Mouse (Mus musculus) brain, adult 2 months (tissue): ENCODE data around the gene Vwa3b.
A peak's percentile ranks its signal among the peaks of the same experiment; 100 is the strongest.

ENCODE experiments used
- DNase-seq: peaks from one replicate; pipeline ENCODE4 v3.0.0; 2011; ENCODE audit warnings: low read depth, low spot score

Gene Vwa3b

DNA sequence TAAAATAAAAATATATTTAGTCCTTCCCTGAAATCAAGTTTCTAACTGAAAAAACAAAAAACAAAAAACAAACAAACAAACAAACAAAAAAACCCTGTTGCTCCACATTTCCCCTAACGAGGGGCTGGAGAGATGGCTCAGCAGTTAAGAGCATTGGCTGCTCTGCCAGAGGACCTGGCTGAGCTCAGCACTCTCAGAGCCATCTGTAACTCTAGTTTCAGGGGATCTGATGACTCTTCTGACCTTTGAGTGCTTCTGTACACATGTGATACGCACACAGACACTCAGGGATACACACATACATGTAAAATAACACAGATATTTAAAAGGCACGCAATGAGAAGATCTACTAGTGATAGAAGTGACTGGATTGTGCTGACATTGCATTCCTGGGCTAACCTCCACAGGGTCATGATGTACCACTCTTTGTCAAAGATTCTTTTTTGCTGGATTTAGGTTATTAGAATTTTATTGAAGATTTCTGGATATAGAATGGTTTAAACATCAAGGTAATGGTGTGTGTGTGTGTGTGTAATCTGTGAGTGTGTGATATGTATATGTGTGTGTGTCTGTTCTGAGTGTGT is 14.7 kb upstream of the Vwa3b start:
- DNase-seq = no peak

DNA sequence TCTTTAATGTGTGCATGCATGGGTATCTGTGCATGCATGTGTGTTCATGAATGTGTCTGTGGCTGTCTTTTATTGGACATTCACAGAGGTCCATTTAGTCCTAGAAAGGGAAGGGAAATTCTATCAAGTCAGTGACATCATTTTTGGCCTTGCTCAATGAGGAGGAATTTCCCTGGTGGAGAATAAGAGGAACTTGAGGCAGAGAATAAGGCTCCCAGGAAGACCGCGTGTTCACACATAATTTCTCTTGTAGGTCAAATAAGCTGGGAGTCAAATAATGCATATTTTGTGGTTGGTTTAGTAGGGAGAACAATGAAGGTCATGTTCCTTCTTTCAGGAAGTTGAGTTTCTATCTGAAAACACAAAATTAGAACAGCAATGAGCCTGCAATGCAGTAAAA is 13.4 kb upstream of the Vwa3b start:
- no peak for DNase-seq

DNA sequence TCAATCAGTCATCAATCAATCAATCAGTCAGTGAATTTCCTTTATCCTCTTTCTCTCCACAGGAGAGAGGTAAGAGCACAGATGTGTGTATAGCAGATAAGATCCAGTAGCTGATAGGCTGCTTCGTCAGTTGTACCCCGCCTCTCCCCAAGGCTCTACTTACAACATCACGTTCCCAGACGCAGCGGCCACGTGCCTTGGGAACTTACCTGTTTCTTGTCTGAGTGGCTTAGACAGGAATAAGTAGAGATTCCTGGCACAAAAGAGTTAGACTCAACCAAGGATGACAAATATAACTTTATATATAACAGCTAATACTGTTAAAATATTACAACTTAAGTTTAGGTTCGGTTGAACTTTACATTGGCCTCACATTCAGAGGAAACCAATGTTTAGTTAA is 12.7 kb upstream of the Vwa3b start:
- no peak for DNase-seq

DNA sequence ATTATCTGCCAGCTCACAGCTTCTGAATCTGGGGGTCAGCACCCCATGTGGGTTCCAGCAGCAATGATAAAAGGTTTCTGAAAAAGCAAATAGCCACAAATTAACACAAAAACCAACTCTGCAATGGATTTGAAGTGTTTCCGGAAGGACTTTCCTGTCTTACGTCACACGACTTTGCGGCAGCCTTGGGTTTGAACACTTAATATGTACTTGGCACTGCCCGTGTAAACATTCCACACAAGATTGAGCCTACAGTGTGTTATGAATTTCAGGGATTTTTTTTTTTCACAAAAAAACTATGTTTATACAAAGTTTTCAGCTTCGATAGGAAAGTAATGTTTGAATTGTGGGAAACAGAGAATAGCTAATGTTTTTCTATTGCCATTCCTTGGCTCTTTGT is 7.4 kb upstream of the Vwa3b start:
- DNase-seq = no peak

DNA sequence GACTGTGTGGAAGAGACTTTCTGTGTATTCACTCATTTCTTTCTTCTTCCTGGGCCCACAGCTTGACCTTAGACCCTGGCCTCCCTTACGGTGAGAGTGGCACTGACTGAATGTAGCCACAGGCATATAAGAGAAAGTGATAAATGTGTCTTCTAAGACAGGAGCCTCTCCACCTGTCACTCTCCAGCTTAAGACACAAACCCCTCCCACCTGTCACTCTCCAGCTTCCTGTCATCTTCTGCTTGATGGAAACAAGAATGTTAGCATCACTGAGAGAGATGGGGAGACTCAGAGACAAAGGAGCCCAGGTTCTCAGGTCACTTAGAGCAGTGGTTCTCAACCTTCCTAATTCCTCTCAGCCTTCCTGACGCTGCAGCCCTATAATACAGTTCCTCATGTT is 3.7 kb upstream of the Vwa3b start:
- no peak for DNase-seq

DNA sequence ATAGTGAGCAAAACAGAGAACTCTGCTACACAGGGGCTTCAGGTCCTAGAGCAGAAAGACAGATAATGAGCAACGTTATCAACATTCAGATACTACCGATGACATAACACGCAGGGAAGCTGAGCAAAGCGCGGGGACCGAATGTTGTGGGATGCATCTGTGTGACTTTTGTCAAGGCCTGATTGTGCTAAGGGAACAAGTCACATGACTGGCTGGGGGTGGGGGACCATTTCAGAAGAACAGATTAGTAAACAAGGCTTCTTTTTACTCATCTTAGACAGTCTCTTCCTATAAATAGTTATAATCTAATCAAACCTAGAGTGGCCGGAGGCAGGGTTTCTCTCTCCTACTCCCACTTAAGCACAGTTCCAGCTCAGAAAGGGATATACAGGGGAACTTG is 1.7 kb upstream of the Vwa3b start:
- DNase-seq = peak; percentile 78

DNA sequence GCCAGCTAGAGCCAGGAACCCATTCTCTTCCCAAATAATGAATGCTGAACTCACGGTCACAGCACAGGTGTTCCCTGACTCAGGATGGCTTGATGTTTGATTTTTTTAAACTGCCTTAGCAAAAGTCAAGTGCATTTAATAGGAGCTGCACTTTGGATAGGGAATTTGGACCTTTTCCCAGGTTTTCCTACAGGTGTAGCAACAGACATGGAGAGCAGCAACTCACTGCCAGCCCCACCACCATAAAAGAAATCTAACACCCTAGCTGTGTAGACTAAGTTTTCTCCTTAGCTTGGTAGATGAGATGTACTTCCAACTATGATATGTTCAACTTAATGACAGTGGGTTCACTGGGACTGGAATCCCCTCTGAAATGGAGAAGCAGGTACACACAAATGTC is 1.0 kb upstream of the Vwa3b start:
- DNase-seq = no peak

DNA sequence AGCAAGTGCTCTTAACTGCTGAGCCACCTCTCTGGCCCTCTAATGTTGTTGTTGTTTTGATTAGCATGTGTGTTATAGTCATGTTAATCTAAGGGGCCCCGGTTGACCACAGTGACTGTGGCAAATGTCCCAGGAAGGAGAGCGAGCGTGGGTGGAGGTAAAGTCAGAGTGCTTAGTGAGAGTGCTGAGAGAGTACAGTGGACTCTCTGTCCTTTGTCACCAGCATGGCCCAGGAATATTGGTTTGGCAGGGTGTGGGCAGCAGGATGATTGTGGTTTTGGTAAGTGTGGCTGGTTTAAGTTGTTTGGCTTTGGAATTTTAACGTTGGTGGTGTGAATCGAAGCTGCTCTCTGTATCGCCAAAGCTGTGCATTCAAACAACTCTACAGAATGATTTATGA is 470 bp downstream of the Vwa3b start:
- DNase-seq = no peak

DNA sequence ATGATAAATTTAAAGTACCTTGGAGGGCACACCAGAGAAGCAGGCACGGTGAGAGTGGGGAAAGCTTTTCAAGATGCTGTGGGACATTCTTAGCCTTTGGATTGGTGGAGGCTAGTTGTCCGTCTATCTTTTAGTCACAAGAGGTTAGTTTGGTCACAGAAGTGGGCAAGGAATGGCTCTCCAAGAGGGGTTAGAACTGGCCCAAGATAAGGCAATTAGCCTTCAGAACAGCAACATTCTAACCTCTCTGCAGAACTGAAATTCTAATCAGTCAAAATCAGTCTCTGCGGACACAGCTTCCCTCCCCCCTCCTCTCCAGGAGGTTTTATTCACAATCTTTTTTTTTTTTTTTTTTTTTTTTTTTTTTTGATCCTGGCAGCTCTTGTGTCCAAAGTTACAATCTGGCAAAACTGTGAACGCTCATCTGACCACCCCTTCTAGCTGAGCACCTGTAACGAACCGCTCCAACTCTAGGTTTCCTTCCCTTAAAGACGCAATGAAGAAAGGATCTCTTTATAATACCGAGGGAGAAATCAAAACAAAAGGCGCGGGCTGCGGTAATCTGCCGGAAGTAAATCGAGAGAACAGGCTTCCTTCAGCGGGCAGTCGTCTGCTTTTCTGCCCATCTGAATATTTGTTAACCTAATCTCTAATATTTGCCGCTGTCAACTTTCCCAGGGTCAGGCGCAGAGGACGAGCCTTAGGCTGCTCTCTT is 2.2 kb downstream of the Vwa3b start:
- DNase-seq = peak; percentile 17

DNA sequence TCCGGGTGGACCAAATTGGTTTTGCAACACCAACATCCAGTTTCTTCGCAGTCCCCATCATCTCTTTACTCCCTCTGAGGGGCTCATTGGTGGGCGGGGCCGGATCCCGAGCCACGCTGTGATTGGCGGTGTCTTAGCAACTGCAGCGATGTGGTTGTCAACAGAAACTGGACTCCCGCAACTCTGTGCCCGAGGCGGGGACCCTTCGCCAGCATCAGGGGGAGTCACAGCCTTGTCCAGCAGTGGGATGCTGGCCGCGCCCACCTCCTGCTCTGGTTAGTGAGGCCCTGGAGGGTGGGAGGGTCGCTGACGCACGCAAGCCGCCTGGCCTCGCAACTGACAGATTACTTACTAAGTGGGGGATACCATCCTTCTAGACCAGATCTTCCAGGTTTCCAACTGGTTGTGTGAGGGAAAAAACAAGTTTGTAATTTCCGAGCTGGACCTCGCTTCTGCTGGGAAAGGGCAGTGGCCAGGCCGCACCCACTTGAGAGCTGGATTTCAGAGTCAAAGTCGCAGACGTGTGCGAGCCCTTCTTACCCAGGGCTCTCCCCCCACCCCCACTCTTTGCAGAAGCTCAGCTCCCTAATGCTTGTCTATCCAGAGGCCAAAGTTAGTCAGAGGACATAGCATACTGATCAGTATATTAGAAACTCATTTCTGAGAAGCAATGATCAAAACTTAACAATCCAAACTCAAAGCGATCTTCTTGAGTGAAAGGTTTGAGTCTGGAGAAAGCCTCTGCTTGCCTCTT is 2.9 kb downstream of the Vwa3b start:
- peak; percentile 65 for DNase-seq

DNA sequence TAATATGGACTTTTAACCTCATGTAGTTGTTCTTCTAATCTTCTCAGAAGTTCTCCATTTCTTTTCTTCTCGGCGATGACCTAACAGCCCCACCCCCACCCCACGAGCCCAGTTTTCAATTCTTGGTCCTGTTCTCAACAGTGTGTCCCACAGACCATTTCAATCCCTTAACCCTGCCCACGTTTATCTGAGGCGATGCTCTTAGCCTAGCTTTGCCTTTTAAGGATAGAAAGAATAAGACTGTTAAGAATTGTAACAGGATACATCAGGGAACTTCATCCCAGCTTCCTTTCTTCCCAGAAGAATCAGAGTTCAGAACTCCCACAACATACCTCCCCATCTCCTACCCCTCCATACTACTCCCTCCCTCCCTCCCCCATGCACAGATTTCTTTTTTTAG is 3.5 kb downstream of the Vwa3b start:
- no peak for DNase-seq

DNA sequence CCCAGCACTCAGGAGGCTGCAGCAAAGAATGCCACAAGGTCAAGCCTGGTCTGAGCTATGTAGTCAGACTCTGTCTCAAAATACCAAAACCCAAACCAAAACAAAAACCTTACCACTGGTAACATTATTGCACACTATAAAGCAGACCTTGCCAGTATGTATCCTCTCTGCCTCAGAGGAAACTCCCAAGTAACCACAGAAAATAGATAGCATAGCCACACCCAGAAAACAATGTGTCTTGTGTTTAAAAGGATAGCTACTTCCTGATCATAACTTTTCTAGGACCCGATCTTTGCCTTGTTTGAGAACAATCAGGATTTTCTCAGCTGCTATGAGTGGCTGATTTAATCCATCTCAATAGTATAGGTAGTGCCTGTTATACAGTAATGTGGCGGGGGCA is 4.3 kb downstream of the Vwa3b start:
- DNase-seq = no peak

DNA sequence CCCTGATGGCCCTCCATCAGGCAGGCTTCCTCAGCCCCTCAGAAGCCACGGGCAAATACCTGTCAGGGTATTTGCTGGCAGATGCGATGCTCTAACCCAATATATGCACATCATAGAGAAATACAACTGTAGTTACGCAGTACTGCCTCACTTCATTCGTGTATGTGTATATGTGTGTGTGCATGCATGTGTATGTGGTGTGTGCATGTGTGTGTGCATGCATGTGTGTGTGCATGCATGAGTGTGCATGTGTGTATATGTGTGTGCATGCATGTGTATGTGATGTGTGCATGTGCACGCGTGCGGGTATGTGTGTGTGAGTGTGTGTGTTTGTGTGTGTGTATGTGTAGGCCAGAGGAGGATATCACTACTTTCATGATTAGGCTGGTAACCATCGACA is 9.5 kb downstream of the Vwa3b start:
- DNase-seq = no peak

DNA sequence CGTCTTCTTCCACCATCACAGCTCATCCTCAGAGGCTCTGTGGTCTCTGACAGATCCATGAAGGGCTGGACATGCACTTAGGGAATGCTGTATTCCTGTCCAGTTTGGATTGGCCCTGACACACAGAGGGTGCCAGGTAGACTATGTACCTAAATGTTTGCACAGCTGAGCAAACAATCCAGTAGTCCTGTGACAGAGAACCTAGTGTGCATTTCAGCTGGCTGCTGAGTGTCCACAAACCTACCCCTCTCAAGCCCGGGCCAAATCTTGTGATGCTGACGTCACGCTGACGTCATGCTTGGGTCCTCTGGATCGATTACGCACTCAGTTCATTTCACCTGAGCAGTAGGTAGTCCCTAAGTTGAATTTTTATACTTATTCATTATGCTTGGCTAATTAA is 14.7 kb downstream of the Vwa3b start:
- no peak for DNase-seq

DNA sequence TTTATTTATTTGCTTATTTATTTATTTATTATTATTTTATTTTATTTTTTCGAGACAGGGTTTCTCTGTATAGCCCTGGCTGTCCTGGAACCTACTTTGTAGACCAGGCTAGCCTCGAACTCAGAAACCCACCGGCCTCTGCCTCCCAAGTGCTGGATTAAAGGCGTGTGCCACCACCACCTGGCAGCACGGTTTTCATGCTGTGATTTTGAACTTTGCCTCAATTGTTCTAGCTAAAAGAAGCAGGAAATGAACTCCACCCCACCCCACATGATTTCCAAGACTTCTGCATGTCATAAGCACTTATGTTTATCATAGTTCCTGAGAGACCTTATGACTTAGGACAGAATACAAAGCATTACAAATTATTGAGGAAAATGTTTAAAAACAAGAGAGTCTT is 15.5 kb downstream of the Vwa3b start:
- no peak for DNase-seq

DNA sequence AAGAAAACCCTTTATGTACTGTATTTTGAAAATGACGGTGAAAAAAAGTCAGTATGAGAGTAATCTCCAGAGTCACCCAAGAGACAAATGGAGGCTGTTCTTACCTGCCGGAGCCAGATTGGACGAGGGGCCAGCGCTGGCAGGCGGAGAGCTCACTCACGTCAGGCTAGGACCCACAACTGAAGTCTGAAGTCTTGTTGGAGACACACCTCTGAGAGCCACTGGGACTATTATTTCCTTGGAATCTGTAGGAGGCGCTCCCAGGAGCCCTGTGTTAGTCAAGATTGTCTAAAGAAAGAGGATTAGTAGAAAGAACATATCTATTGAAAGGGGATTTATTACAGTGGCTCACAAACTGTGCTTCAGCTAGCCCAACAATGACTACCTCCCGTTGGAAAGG is 16.4 kb downstream of the Vwa3b start:
- no peak for DNase-seq

DNA sequence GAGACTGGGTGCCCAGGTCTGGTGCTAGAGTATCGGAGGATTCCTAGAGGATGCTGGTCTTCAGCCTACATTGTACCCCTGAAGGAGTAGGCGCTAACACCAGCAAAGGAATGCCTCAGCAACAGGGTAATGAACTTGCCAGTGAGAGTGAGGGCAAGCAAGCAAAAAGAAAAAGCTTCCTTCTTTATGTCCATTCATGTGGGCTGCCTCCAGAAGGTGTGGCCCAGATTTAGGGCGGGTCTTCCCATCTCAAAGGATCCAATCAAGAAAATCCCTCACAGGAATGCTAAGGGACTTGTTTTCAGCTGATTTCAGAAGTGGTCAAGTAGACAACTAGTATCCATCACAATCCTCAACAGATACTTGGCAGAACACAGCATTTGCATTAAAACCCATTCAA is 16.8 kb downstream of the Vwa3b start:
- DNase-seq = no peak

DNA sequence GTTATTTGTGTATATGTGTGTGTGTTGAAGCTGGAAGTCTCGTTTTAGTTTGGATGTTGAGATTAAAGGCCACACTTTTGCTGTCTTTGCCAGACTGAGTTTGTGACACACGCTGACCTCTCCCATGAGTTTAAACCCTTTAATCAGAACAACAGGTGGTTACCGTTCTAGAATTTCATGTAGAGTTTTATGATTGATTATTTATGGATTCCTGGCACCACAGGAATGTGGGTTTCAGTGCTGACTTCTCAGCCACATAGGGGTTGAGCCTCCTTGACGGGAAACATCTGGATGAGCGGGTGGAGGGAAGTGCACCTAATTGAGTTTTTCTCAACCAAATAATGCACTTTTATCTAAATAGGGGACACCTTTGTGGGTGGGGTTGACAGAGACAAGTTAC is 19.1 kb downstream of the Vwa3b start:
- no peak for DNase-seq

DNA sequence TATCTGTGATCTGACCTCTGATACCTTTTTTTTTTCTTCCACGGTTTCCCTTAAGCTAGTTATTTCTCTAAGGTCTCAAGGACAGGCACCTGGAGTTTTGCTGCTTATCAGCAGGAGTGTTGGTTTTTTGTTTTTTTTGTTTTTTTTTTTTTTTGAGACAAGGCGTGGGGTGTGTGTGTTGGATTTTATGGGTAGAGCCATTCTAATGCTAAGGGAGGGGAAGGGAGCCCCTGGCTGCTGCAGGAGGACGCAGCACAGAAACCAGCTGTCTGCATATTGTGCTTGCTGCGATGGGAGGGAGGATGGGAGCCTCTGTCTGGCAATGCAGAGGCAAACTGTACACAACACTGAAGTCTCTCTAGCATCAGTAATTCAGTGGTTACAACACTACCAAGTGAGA is 22.8 kb downstream of the Vwa3b start:
- DNase-seq = no peak

DNA sequence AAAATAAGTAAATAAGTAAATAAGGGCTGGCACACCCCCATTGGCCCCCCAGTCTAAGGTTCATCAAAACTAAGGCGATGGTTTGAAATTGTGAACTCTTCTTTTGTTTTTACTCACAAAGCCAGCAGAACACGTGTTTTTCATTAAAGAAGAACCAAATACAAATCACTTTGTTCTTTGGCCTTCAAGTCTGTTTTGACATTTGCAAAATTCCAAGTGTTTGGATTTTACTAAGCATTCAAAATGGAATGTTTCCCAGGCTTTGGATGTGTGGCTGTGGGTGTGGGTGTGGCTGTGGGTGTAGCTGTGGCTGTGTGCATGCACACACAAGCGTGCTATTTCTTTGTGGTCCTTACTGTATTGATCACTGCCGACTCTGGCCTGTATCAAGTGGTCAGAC is 27.3 kb downstream of the Vwa3b start:
- peak; percentile 9 for DNase-seq

DNA sequence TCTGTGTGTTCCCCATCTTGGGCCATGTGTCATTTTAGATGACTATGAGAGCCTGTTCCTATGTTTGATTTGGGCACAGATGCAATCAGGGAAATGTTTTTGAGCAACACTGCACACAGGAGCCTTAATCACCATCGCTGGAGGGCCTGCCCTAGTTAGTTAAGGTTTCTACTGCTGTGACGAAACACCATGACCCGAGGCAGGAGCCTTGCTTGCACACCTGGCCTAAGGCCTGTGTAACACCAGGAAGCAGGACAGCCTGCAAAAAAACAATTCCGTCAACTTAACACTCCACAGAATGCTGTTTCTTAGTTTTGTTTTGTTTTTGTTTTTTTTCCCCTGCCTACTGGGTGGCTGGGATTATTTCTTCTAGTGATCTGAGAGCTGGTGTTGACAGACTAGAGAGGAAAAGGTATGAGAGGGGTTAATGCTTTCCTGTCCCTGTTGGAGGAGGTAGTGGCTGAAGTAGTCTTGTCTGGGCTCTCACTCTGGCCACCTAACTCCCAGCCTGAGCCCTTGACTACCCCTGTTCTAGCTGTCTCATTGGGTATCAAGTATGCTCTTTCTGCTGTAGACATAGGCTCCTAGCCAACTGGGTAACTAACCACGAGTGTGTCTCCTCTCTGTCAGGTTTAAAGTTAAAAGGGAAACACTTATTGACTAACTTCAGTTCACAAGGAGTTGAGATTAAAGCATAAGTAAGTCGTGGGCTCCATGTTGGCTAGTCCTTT is 30.6 kb downstream of the Vwa3b start:
- no peak for DNase-seq

DNA sequence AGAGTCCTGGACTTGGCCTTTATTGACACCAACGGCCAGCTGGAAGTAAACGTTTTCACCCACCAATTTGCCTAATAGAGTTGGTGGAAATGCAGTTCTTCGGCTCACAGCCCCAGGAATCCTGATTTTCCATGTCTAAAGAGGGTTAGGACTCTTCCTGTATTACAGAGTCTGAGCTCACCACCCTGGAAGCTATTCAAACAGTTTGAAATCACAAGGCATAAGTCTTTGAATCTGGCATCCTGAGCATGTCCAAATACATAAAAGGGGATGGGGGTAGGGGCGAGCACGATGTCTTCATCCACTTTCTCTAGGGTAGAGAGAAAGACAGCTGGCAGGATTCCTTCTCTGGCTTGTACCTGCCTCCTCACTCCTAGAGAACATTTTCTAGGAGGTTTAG is 34.5 kb downstream of the Vwa3b start:
- DNase-seq = no peak

DNA sequence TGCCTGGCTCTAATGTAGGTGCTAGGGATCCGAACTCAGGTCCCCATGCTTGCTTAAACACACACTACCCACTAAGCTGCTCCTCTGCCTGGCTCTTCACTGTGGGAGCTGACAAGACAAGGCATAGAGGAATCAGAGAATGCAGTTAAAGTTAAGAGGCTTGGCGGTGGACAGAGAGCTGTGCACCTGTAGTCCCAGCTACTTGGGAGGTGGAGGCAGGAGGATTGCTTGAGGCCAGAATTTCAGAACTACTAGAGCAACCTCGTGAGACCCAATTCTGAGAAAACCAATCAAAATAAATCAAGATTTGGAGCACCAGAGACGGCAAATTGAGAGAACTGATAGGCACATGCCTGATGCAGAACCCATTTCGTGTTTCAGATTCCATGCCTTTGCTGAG is 36.7 kb downstream of the Vwa3b start:
- DNase-seq = no peak
